Mouse (Mus musculus) hindbrain, embryonic 11.5 days (tissue): ENCODE measurements around the gene Chrne. TPM values are rescaled to one million over a fixed set of nuclear protein-coding genes. Genes with fewer than 3 reads are reported as not detected.
A peak's percentile ranks its signal among the peaks of the same experiment; 100 is the strongest.

Experiments used
- ATAC-seq: fragments of 200-750 bp; cut with Nextera tagmentation; 2 replicates; pipeline ENCODE4 v1.8.0; 2017; ENCODE audit warnings: mild to moderate bottlenecking, moderate TSS enrichment, moderate library complexity; ENCODE audit not compliant: low FRiP score
- DNase-seq: peaks from one replicate; pipeline ENCODE4 v3.0.0-alpha.2; 2015; ENCODE audit warnings: low spot score
- H3K27ac ChIP-seq: fragments of 300-500 bp; sonication (generic); 2 replicates; pipeline ENCODE4 v1.5.1; 2014; ENCODE audit warnings: mild to moderate bottlenecking, low read depth, low read length
- H3K27me3 ChIP-seq: fragments of 300-500 bp; sonication (generic); 2 replicates; pipeline ENCODE4 v1.6.1; 2014; ENCODE audit warnings: mild to moderate bottlenecking, low read length, moderate library complexity, mixed read lengths; ENCODE audit not compliant: control insufficient read depth, insufficient read depth
- H3K36me3 ChIP-seq: fragments of 300-500 bp; sonication (generic); 2 replicates; pipeline ENCODE4 v1.6.1; 2014; ENCODE audit warnings: mild to moderate bottlenecking, low read length, moderate library complexity, mixed read lengths; ENCODE audit not compliant: control insufficient read depth, insufficient read depth
- H3K4me1 ChIP-seq: fragments of 300-500 bp; sonication (generic); replicated peaks from 2 replicates; pipeline ENCODE4 v1.6.1; 2014; ENCODE audit warnings: low read length, mixed read lengths; ENCODE audit not compliant: control insufficient read depth, insufficient read depth
- H3K4me2 ChIP-seq: fragments of 300-500 bp; sonication (generic); replicated peaks from 2 replicates; pipeline ENCODE4 v1.6.1; 2014; ENCODE audit warnings: mild to moderate bottlenecking, low read depth, low read length
- H3K4me3 ChIP-seq: fragments of 300-500 bp; sonication (generic); 2 replicates; pipeline ENCODE4 v1.5.1; 2014; ENCODE audit warnings: low read depth, low read length
- H3K9ac ChIP-seq: fragments of 300-500 bp; sonication (generic); 2 replicates; pipeline ENCODE4 v1.6.1; 2014; ENCODE audit warnings: low read depth, low read length
- H3K9me3 ChIP-seq: fragments of 300-500 bp; sonication (generic); 2 replicates; pipeline ENCODE4 v1.6.1; 2016; ENCODE audit warnings: low read length; ENCODE audit not compliant: control insufficient read depth
- WGBS: fragments of 180-500 bp; shearing (Covaris S2); extraction: QIAGEN DNeasy Blood & Tissue Kit; methylation state at CpG from one replicate; pipeline ENCODE4 v1.1.7; 2014; 5-methylcytosine and 5-hydroxymethylcytosine counted together
- polyA plus RNA-seq: library from polyadenylated mRNA; unstranded; fragments of >200 nt; fragmentation: Nextera tagmentation; extraction: Ambion mirVana; gene quantifications from 2 replicates; pipeline ENCODE4 v1.2.1, GENCODE M21; 2014

Chrne gene
- polyA plus RNA-seq, 1 experiment from 2014 or later: not detected

- Histone ChIP-seq H3K4me2 (no peak overlapping the region), H3K4me1 (no peaks in the 10 kb centered on the region; the same call in 1 of the 2 replicates), H3K9me3 (no peaks in the 10 kb centered on the region), H3K36me3 (no peaks in the 10 kb centered on the region), H3K9ac (no peak overlapping the region), H3K27me3 (no peaks in the 10 kb centered on the region), H3K27ac (no peak overlapping the region), H3K4me3 (no peak overlapping the region)
- 75% methylated on average over 5 of the region's 5 CpGs for WGBS
- no peak for DNase-seq
- ATAC-seq: no peak
These were observed 32.1 kb downstream of the Chrne start for GRCm38 (mm10) chr11:70586954-70587353.

- no peak overlapping the region for H3K9ac ChIP-seq
- no peaks in the 10 kb centered on the region; the same call in 1 of the 2 replicates for H3K4me1 ChIP-seq
- no peak overlapping the region for H3K4me3 ChIP-seq
- WGBS: 89% methylated on average over 3 of the region's 3 CpGs
- DNase-seq: no peak
- H3K9me3 ChIP-seq: no peaks in the 10 kb centered on the region
- no peak overlapping the region for H3K4me2 ChIP-seq
- no peak overlapping the region for H3K27ac ChIP-seq
- no peaks in the 10 kb centered on the region for H3K27me3 ChIP-seq
- no peaks in the 10 kb centered on the region for H3K36me3 ChIP-seq
- no peak for ATAC-seq
These were observed 32.8 kb downstream of the Chrne start for GRCm38 (mm10) chr11:70586261-70586660.

- no peaks in the 10 kb centered on the region; the same call in 1 of the 2 replicates for H3K4me1 ChIP-seq
- no peak overlapping the region for H3K4me2 ChIP-seq
- peak overlapping the region; percentile 47; the same call in 1 of the 2 replicates for H3K27ac ChIP-seq
- DNase-seq (peak; percentile 6), ATAC-seq (no peak)
- H3K27me3 ChIP-seq: no peaks in the 10 kb centered on the region
- H3K9me3 ChIP-seq: no peaks in the 10 kb centered on the region
- no peak overlapping the region for H3K4me3 ChIP-seq
- H3K9ac ChIP-seq: peak overlapping the region; percentile 4; the same call in 1 of the 2 replicates
- H3K36me3 ChIP-seq: no peaks in the 10 kb centered on the region
- WGBS: 51% methylated on average over 7 of the region's 7 CpGs
These were observed 33.6 kb downstream of the Chrne start for GRCm38 (mm10) chr11:70585457-70585856.

- H3K27ac ChIP-seq: no peak overlapping the region
- ATAC-seq: no peak
These were observed 35.2 kb downstream of the Chrne start for GRCm38 (mm10) chr11:70583775-70584174.

GRCm38 (mm10) chr11:70583022-70583714 lies 35.8 kb downstream of the Chrne start:
- Histone ChIP-seq H3K9ac (no peak overlapping the region), H3K4me1 (no peaks in the 10 kb centered on the region; the same call in 1 of the 2 replicates), H3K9me3 (no peaks in the 10 kb centered on the region), H3K27ac (no peak overlapping the region), H3K4me3 (no peak overlapping the region), H3K36me3 (no peaks in the 10 kb centered on the region), H3K4me2 (no peak overlapping the region), H3K27me3 (no peaks in the 10 kb centered on the region)
- ATAC-seq (no peak), DNase-seq (no peak)
- 77% methylated on average over 6 of the region's 6 CpGs for WGBS

More at GRCm38 (mm10) chr11:70583775-70584174, 35.2 kb downstream of the Chrne start:
- no peaks in the 10 kb centered on the region for H3K36me3 ChIP-seq
- H3K4me3 ChIP-seq: no peak overlapping the region
- no peak overlapping the region for H3K4me2 ChIP-seq
- no peak for DNase-seq
- no peaks in the 10 kb centered on the region; the same call in 1 of the 2 replicates for H3K4me1 ChIP-seq
- no peaks in the 10 kb centered on the region for H3K27me3 ChIP-seq
- 91% methylated on average over 7 of the region's 7 CpGs for WGBS
- H3K9me3 ChIP-seq: no peaks in the 10 kb centered on the region
- no peak overlapping the region for H3K9ac ChIP-seq

GRCm38 (mm10) chr11:70582196-70582595 lies 36.8 kb downstream of the Chrne start:
- Histone ChIP-seq H3K27me3 (no peaks in the 10 kb centered on the region), H3K4me3 (no peak overlapping the region), H3K4me2 (no peak overlapping the region), H3K36me3 (no peaks in the 10 kb centered on the region), H3K27ac (no peak overlapping the region), H3K4me1 (no peaks in the 10 kb centered on the region; the same call in 1 of the 2 replicates), H3K9me3 (no peaks in the 10 kb centered on the region), H3K9ac (no peak overlapping the region)
- 80% methylated on average over 3 of the region's 3 CpGs for WGBS
- ATAC-seq (no peak), DNase-seq (no peak)

- Histone ChIP-seq H3K9ac (no peak overlapping the region), H3K4me1 (no peaks in the 10 kb centered on the region; the same call in 1 of the 2 replicates), H3K9me3 (no peaks in the 10 kb centered on the region), H3K27me3 (no peaks in the 10 kb centered on the region), H3K36me3 (no peaks in the 10 kb centered on the region), H3K4me2 (no peak overlapping the region), H3K4me3 (no peak overlapping the region), H3K27ac (no peak overlapping the region)
- ATAC-seq (no peak), DNase-seq (no peak)
- WGBS: 86% methylated on average over 3 of the region's 3 CpGs
These were observed 38.1 kb downstream of the Chrne start for GRCm38 (mm10) chr11:70580921-70581320.

- DNase-seq (no peak), ATAC-seq (no peak)
- no peaks in the 10 kb centered on the region for H3K9me3 ChIP-seq
- H3K36me3 ChIP-seq: no peaks in the 10 kb centered on the region
- 79% methylated on average over 5 of the region's 5 CpGs for WGBS
- no peak overlapping the region for H3K4me3 ChIP-seq
- no peak overlapping the region for H3K9ac ChIP-seq
- no peaks in the 10 kb centered on the region for H3K27me3 ChIP-seq
- no peak overlapping the region for H3K4me2 ChIP-seq
- no peak overlapping the region for H3K27ac ChIP-seq
- no peaks in the 10 kb centered on the region; the same call in 1 of the 2 replicates for H3K4me1 ChIP-seq
These were observed 38.7 kb downstream of the Chrne start for GRCm38 (mm10) chr11:70580358-70580720.

- WGBS: 86% methylated on average over 9 of the region's 9 CpGs
- no peak for ATAC-seq
- DNase-seq: no peak
- Histone ChIP-seq H3K27me3 (no peaks in the 10 kb centered on the region), H3K9me3 (no peaks in the 10 kb centered on the region), H3K4me3 (no peak overlapping the region), H3K4me1 (no peaks in the 10 kb centered on the region; the same call in 1 of the 2 replicates), H3K4me2 (no peak overlapping the region), H3K9ac (no peak overlapping the region), H3K27ac (no peak overlapping the region), H3K36me3 (no peaks in the 10 kb centered on the region)
These were observed 39.2 kb downstream of the Chrne start for GRCm38 (mm10) chr11:70579710-70580357.
